Mouse (Mus musculus) heart, embryonic 13.5 days (tissue): ENCODE results near the gene Mcm10. TPM values are rescaled to one million over a fixed set of nuclear protein-coding genes. Genes with fewer than 3 reads are reported as not detected.
"Not testable (repeated sequence)": the region's sequence is repeated elsewhere in the genome, so short reads cannot be mapped to it uniquely, and the experiment has no call there.

ENCODE experiments used
- ATAC-seq: fragments of 200-750 bp; cut with Nextera tagmentation; 2 replicates; pipeline ENCODE4 v1.8.0; 2017; ENCODE audit warnings: moderate TSS enrichment; ENCODE audit not compliant: insufficient number of reproducible peaks, low FRiP score, low TSS enrichment; ENCODE audit errors: extremely low read depth
- H3K27ac ChIP-seq: fragments of 300-500 bp; sonication (generic); replicated peaks from 2 replicates; pipeline ENCODE4 v1.5.1; 2015; ENCODE audit warnings: moderate library complexity, mild to moderate bottlenecking, inconsistent platforms
- H3K27me3 ChIP-seq: fragments of 300-500 bp; sonication (generic); replicated peaks from 2 replicates; pipeline ENCODE4 v1.6.1; 2015; ENCODE audit warnings: mild to moderate bottlenecking, inconsistent platforms
- H3K36me3 ChIP-seq: fragments of 300-500 bp; sonication (generic); 2 replicates; pipeline ENCODE4 v1.6.1; 2015; ENCODE audit warnings: mild to moderate bottlenecking, inconsistent platforms
- H3K4me1 ChIP-seq: fragments of 300-500 bp; sonication (generic); 2 replicates; pipeline ENCODE4 v1.6.1; 2015; ENCODE audit warnings: inconsistent platforms
- H3K4me2 ChIP-seq: fragments of 300-500 bp; sonication (generic); 2 replicates; pipeline ENCODE4 v1.6.1; 2015; ENCODE audit warnings: inconsistent platforms, mild to moderate bottlenecking, moderate library complexity
- H3K4me3 ChIP-seq: fragments of 300-500 bp; sonication (generic); 2 replicates; pipeline ENCODE4 v1.5.1; 2015; ENCODE audit warnings: moderate library complexity, mild to moderate bottlenecking, inconsistent platforms
- H3K9ac ChIP-seq: fragments of 300-500 bp; sonication (generic); 2 replicates; pipeline ENCODE4 v1.6.1; 2015; ENCODE audit warnings: inconsistent platforms, mild to moderate bottlenecking, moderate library complexity
- H3K9me3 ChIP-seq: fragments of 300-500 bp; sonication (generic); 2 replicates; pipeline ENCODE4 v1.6.1; 2016; ENCODE audit warnings: inconsistent platforms
- WGBS: fragments of 180-500 bp; shearing (Covaris S2); methylation state at CpG from one replicate; pipeline ENCODE4 v1.1.7; 2015; ENCODE audit warnings: mixed read lengths; 5-methylcytosine and 5-hydroxymethylcytosine counted together
- polyA plus RNA-seq: library from polyadenylated mRNA; unstranded; fragments of >200 nt; fragmentation: Nextera tagmentation; extraction: Ambion mirVana; gene quantifications from 2 replicates; pipeline ENCODE4 v1.2.1, GENCODE M21; 2015

Gene Mcm10
- polyA plus RNA-seq, 1 experiment from 2014 or later = 17.3 TPM

DNA sequence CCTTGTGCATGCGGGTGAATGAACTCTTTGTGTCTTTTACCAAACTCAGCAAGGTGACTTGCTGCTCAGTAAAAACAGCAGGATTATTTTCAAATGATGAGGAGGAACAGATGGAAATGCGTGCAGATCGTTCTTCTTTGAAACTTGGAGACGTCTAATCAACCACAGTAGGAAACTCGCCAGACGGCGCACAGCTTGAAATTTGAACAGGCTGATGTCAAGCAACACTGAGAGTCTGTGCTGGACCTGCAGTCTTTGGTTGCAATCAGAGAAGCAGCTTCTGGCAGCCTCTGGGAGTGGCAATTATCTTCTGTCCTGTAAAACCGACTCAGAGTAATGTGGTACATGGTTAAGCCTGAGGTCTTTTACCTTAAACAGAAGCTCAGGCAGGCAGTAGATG is 34.5 kb downstream of the Mcm10 start:
- 26% methylated on average over 8 of the region's 8 CpGs for WGBS
- H3K27ac ChIP-seq = no peak overlapping the region
- H3K9me3 ChIP-seq = no peaks in the 10 kb centered on the region
- no peak overlapping the region for H3K4me3 ChIP-seq
- H3K4me1 ChIP-seq = peaks cover 9% of the 10 kb centered on the region
- H3K9ac ChIP-seq = no peak overlapping the region
- H3K4me2 ChIP-seq = no peak overlapping the region
- no peaks in the 10 kb centered on the region for H3K27me3 ChIP-seq
- no peaks in the 10 kb centered on the region for H3K36me3 ChIP-seq
- ATAC-seq = no peak

DNA sequence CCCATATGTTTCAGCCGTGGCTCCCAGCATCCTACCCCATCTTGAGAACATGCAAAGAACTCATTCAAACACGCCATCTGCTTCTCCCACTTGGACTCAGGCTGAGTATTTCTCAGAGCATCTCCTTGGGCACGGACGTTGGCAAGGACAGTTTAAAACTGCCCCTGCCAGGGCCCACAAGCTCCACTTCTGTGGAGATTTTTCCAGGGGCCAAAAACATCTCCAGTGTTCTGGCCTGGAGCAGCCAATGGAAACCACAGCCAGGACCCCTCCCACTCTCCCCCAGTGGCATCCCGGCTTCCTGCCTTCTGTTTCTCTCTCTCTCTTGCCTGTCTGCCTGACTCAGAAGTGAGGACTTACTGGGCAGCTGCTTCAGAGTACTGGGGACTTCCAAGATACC is 36.8 kb downstream of the Mcm10 start, which contains the start of gene Ucma:
Gene Ucma, plus strand, starts transcription at position 316 of the 400 bp plus-strand sequence.
- H3K36me3 ChIP-seq = no peaks in the 10 kb centered on the region
- H3K4me2 ChIP-seq = no peak within 1 kb of the TSS
- H3K27me3 ChIP-seq = no peaks in the 10 kb centered on the region
- H3K9me3 ChIP-seq = no peaks in the 10 kb centered on the region
- no peak within 1 kb of the TSS for H3K4me3 ChIP-seq
- H3K4me1 ChIP-seq = peaks cover 9% of the 10 kb centered on the region
- H3K27ac ChIP-seq = no peak within 1 kb of the TSS
- H3K9ac ChIP-seq = no peak within 1 kb of the TSS
- no peak for ATAC-seq
- 58% methylated on average over 5 of the region's 5 CpGs for WGBS

DNA sequence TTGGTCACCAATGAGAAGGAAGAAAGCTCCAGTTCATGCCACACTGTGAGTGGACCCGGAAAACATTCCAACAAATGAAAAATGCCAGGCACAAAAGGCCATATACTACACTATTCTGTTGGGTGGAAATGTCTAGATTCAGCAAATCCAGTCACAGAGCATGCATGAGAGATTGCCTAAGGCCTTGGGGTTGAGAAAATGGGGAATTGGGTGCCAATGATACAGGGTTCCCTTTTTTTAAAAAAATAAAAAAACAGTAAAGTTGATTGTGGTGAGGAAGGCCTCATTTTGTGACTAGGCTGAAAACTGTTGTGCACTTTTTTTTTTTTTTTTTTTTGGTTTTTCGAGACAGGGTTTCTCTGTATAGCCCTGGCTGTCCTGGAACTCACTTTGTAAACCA is 43.5 kb downstream of the Mcm10 start:
- Histone ChIP-seq H3K4me2 (no peak overlapping the region), H3K4me1 (no peaks in the 10 kb centered on the region), H3K27ac (no peak overlapping the region), H3K9ac (no peak overlapping the region), H3K36me3 (no peaks in the 10 kb centered on the region), H3K9me3 (no peaks in the 10 kb centered on the region), H3K27me3 (no peaks in the 10 kb centered on the region), H3K4me3 (no peak overlapping the region)
- ATAC-seq = no peak
- 89% methylated on average over 1 of the region's 2 CpGs for WGBS

DNA sequence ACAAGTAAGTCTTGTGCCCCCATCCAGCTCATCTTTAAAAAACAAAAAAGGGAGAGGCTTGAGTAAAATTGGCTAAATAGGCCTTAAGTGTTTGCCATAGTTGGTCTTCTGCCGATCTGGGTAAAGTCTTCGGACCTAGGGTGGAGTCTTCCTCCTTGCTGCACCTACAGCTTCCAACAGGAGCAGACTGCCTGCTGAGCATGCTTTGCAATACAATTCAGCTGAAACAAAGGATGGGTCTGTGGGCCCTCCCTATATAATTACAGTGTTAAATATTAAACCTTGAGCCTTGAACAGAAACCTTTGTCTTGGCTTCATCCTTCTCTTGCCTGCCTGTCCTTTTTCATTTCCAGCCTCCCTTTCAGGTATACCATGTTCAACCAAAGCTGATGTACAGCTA is 44.8 kb downstream of the Mcm10 start:
- Histone ChIP-seq H3K27me3 (no peaks in the 10 kb centered on the region), H3K4me1 (no peaks in the 10 kb centered on the region), H3K27ac (no peak overlapping the region), H3K4me3 (no peak overlapping the region), H3K4me2 (no peak overlapping the region), H3K9ac (no peak overlapping the region), H3K9me3 (no peaks in the 10 kb centered on the region), H3K36me3 (no peaks in the 10 kb centered on the region)
- no peak for ATAC-seq
- 86% methylated on average over 2 of the region's 2 CpGs for WGBS

DNA sequence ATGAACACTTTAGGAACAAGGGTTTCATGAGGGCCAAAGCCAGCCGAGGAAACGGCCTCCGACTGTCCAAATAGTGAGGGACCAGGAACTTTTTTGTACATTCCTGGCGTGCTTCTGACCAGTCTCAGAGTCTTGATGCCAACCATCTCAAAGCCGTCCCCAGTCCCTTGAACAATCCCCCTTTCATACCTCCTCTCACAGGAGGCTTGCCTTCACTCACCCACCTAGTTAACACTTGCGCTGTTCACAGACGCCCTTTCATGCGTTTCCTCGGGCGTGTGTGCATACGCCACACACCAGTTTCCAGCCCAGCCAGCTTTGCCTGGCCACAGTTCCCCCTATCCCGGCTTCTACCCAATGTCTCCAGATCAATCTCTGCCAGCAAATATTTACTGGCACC is 54.6 kb downstream of the Mcm10 start:
- Histone ChIP-seq H3K4me3 (no peak overlapping the region), H3K4me2 (no peak overlapping the region), H3K4me1 (no peaks in the 10 kb centered on the region), H3K9me3 (no peaks in the 10 kb centered on the region), H3K36me3 (no peaks in the 10 kb centered on the region), H3K27ac (no peak overlapping the region), H3K27me3 (no peaks in the 10 kb centered on the region), H3K9ac (no peak overlapping the region)
- no peak for ATAC-seq
- 86% methylated on average over 12 of the region's 12 CpGs for WGBS

DNA sequence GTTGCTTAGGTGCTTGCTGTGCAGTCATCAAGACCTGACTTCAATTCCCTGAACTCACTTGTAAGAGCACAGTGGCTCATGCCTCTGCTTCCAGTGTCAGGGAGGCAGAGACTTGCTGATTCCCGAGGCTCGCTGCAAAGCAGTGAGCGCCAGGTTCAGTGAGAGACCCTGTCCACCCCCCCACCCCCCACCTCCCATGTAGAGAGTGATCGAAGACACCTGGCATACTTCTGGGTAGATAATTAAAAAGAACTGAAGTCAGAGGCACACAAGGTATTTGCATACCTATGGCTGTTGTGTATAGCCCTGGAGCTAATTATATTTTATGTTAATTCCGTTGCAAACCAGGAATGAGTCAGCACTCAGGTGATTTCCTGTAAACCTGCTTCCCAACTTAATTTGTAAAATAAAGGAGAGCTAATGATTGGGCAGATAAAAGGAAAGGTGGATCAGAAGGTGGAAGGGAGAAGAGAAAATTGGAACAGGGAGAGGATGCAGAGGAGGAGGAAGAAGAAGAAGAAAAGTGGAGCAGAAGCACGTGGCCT is 58.3 kb downstream of the Mcm10 start:
- H3K36me3 ChIP-seq = no peaks in the 10 kb centered on the region
- no peak overlapping the region for H3K9ac ChIP-seq
- H3K27ac ChIP-seq = no peak overlapping the region
- H3K4me1 ChIP-seq = no peaks in the 10 kb centered on the region
- WGBS = 82% methylated on average over 6 of the region's 6 CpGs
- H3K4me3 ChIP-seq = no peak overlapping the region
- no peaks in the 10 kb centered on the region for H3K9me3 ChIP-seq
- no peak for ATAC-seq
- no peak overlapping the region for H3K4me2 ChIP-seq
- H3K27me3 ChIP-seq = no peaks in the 10 kb centered on the region

DNA sequence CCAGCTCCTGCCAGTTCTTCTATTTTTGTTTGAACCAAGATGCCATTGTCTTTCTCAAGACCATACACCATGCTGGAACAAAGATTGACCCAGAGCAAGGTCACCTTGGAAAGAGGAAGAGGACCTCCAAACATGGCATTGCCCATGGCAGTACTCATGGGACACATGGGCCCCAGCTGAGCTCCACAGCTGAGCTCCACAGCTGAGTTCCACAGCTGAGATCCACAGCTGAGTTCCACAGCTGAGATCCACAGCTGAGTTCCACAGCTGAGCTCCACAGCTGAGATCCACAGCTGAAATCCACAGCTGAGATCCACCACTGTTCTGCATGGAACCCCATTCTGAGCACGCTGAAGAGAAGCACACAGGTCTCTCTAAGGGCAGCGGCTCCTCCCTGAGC is 61.6 kb downstream of the Mcm10 start:
- no peak for ATAC-seq
- Histone ChIP-seq H3K27me3 (no peaks in the 10 kb centered on the region), H3K4me3 (no peak overlapping the region), H3K27ac (no peak overlapping the region), H3K36me3 (no peaks in the 10 kb centered on the region), H3K9ac (no peak overlapping the region), H3K9me3 (no peaks in the 10 kb centered on the region), H3K4me1 (no peaks in the 10 kb centered on the region), H3K4me2 (no peak overlapping the region)
- 83% methylated on average over 2 of the region's 2 CpGs for WGBS

DNA sequence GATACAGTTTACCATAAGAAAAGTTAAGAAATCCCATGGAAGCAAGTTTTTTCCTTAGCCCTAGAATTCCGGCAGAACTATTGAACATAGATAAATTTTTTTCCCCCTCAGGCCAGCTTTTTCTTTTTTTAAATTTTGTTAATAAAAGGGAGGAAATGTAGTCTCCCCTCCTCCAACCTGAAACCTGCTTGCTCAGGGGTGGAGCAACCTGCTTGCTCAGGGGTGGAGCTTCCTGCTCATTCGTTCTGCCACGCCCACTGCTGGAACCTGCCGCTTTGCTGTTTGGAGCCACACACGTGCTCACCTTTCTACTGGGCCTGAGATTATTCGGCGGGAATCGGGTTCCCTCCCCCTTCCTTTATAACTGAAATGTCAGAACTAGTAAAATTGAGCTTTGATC is 62.9 kb downstream of the Mcm10 start:
- not testable (repeated sequence) for H3K4me2 ChIP-seq, H3K4me3 ChIP-seq, H3K9me3 ChIP-seq, H3K27ac ChIP-seq, H3K4me1 ChIP-seq, H3K9ac ChIP-seq, H3K36me3 ChIP-seq, H3K27me3 ChIP-seq, ATAC-seq
- WGBS = 85% methylated on average over 6 of the region's 8 CpGs

DNA sequence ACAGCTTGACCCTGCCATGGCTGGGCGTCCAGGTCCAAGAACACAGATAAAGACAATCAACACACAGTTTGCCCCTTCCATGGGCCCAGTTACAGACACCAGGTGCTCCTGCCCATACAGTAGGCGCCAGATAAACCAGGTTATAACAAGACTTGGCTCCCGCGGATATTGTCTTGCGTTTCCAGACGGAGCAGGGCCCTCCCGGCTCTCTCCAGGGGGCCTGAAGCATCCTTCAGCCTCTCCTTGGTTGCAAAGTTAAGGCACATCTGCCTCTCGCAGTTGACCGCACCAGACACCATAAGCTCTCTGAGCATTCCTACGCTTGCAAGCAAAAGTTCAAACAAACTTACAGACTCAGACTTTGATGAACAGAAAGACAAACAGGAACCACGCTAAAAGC is 71.7 kb downstream of the Mcm10 start:
- H3K9me3 ChIP-seq = peaks cover 10% of the 10 kb centered on the region
- no peak overlapping the region for H3K27ac ChIP-seq
- peaks cover 54% of the 10 kb centered on the region for H3K36me3 ChIP-seq
- H3K4me1 ChIP-seq = no peaks in the 10 kb centered on the region
- H3K4me3 ChIP-seq = no peak overlapping the region
- no peak overlapping the region for H3K4me2 ChIP-seq
- no peak for ATAC-seq
- no peaks in the 10 kb centered on the region for H3K27me3 ChIP-seq
- 86% methylated on average over 11 of the region's 11 CpGs for WGBS
- no peak overlapping the region for H3K9ac ChIP-seq

Other genes starting within 250 kb of the Mcm10 start
- 44.2 and 45.3 TPM in 2 replicates for gene Sephs1, start 131.2 kb downstream of the Mcm10 start, polyA plus RNA-seq
- 134 and 148 TPM in 2 replicates for gene Phyh, start 93.8 kb downstream of the Mcm10 start, polyA plus RNA-seq
- not detected in 2 replicates for gene Ucma, start 36.7 kb downstream of the Mcm10 start, polyA plus RNA-seq
- 13.0 TPM in 2 replicates for gene Optn, start 51.3 kb upstream of the Mcm10 start, polyA plus RNA-seq
- gene Ccdc3, start 125.0 kb upstream of the Mcm10 start, polyA plus RNA-seq = 10.6 and 12.7 TPM in 2 replicates